Mouse (Mus musculus) kidney, adult 9 months (tissue): Measurements from ENCODE around the gene Gm20388.

Source experiments
- DNase-seq: peaks from one replicate; pipeline ENCODE4 v3.0.0; 2022

The Gm20388 gene

DNA sequence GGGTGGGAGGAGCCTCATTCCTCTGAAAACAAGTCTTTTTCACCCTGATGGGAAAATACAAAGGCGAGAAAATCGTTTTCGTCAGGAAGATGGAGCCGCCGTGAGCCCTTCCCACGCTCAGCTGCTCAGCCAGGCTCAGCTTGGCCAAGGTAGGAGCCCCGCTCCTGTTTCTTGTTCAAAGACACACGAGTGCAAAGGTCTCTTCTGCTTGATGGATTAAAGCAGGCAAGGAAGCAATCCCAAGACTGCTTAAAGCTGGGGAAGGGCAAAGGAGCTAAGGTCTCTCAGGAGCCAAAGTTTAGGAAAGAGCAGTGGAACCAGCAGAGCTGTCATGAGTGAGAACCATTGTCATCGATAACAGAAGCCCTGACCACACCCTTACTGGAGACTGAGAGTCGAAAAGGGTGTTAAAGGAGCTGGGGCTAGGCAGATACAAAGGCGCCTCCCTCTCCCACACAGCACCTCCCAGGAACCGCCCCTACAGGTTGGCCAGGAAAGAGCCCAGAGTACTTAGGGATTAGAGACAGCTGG, 3809.9 kb downstream of the Gm20388 start:
- DNase-seq: peak; percentile 26

DNA sequence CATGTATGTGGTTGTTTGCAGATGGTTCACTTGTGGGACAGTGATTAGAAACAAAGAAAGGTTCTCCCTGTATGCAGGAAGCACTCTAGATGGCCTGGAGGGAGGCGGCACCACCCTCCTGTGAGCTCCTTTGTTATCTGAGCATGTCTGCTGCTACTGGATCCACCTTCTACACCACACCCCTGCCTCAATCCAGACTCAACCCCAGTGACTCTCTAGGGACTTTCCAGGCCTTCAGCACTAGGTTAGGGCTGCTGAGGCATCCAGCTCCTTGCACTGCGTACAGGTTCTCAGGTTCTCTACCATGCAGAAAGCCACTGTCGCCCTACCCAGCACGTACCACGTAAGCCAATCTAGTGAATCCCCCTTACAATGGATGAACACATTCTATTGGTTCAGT, 3811.6 kb downstream of the Gm20388 start:
- no peak for DNase-seq

DNA sequence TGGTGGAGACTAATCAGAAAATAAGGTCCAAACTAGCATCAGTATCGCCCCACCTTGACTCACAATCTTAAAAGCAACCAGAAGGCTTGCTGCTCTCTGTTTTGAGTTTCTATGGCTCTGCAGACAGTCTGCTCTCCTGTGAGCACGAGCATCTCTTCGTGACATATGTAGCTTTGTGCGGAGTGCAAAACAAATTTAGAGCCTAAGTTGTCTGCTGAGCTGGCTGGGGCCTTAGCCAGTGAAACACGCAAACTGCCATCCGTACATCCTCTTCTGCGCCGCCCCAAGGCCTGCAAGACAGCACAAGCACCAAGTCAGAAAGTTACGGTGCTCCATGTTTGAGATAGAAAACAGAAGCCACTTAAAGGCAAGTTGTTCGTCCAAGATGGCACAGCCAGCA, 3814.1 kb downstream of the Gm20388 start:
- no peak for DNase-seq

DNA sequence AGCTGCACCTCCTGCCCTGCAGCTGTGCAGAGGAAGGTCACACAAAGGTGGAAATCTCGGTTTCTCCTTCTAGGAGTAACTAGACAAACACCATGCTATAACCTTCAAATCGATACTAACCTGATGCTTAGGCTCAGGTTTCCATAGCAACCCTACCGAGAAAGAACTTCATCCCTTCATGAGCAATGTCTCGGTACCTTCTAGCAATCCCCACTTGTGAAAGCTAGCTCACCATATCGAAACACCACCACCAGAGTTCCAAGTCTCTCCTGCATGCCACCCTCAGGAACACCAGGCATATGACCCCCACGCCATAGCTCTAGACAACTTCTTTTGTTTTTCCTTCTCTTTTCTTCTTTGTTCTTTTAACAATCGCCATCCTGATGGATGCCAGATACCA, 3814.6 kb downstream of the Gm20388 start:
- no peak for DNase-seq

GRCm38 (mm10) chr8:123726759-123727158, 3816.1 kb downstream of the Gm20388 start:
- DNase-seq: no peak

DNA sequence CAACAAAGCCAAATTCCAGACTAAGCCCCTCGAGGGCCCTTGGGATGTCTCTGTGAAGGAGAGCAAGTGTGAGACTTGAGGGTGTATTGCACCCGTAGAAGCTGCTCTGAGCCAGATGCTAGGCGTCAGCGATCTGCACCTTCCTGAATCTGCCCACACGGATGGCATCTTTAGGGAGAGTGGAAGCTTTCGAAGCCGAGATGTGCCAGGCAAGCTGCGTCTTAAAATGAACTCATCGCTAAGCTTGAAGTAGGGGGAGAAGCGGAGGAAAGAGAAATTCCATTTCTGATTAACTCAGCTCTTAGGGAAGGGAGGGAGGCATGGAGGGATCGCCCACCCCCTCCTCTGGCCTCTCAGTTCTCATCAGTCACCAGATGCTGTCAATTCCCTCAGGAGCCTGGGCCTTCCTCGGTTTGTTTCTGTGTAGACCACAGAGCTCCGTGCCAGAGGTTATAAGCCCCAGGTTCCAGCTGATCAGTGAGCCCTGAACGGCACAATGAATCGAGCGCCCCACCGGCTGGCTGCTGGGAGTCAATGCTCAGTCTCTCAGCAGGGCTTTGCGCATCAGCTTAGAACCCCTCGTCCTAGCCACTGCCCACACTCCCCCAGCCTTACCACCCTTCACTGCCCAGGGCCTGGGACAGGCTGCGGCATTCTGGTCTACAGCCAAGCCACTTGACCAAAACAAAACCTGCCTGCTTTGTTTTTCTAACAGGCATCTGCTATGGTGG, 3818.6 kb downstream of the Gm20388 start:
- peak; percentile 19 for DNase-seq

GRCm38 (mm10) chr8:123729786-123730411, 3819.3 kb downstream of the Gm20388 start:
- no peak for DNase-seq

DNA sequence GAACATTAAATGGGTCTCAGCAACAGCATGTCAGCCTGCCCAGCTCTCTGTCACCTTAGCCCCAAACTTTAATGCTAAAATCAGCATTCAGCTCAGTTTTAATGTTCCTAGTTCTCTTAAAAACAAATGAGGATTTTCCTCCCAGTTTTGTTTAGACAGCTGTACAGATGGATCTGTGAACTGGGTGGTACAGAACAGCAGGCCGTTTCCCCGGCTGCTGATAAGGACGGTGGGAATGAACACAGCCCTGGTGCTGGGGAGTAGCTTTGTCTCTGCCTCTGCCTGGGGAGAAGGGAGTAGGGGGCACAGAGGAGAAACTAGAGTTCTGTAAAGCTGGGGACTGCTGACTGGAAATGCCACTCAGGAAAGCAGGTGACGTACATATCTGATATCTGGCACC, 3821.7 kb downstream of the Gm20388 start:
- no peak for DNase-seq

GRCm38 (mm10) chr8:123734486-123734885, 3823.8 kb downstream of the Gm20388 start:
- DNase-seq: no peak

DNA sequence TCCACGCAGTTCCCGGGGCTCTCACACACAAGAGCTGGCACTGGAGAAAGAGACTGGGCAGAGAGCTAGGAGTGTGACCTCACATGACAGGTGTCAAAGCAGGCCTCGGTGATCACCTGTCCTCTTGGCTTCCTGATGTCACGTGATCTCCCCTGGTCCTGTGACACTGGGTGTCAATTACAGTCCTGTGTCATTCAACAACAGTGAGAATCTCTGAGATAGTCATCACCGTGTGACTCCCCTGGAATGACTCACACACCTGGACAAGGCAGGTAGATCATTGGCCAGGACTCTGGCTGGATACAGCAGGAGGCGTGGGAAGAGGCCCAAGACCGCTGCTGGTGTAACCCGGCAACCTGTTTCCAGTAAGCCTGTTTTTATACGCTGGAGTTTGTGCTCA, 3826.3 kb downstream of the Gm20388 start:
- peak; percentile 14 for DNase-seq

DNA sequence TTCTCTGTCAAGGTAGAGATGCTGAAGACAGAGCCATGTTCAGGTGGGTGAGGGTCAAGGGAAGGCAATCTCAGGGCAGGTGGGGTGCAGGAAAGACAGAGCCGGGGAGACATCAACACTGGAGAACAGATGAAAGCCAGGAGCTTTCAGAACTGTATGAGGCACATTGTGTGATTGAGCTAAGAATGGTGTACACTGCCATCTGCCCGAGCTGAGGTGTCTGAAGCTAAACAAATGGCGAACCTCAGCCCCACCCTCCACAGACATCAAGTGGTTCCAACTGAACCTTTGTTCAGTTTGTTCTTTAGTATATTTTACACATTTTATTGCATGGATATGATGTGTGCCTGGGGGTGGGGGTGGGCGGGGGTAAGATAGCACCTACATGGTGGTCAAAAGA, 3829.6 kb downstream of the Gm20388 start:
- DNase-seq: no peak

GRCm38 (mm10) chr8:123741232-123741631, 3830.6 kb downstream of the Gm20388 start:
- DNase-seq: no peak

- DNase-seq: no peak
Observed at GRCm38 (mm10) chr8:123746488-123746887, 3835.8 kb downstream of the Gm20388 start.

- no peak for DNase-seq
Observed at GRCm38 (mm10) chr8:123747772-123748171, 3837.1 kb downstream of the Gm20388 start.

DNA sequence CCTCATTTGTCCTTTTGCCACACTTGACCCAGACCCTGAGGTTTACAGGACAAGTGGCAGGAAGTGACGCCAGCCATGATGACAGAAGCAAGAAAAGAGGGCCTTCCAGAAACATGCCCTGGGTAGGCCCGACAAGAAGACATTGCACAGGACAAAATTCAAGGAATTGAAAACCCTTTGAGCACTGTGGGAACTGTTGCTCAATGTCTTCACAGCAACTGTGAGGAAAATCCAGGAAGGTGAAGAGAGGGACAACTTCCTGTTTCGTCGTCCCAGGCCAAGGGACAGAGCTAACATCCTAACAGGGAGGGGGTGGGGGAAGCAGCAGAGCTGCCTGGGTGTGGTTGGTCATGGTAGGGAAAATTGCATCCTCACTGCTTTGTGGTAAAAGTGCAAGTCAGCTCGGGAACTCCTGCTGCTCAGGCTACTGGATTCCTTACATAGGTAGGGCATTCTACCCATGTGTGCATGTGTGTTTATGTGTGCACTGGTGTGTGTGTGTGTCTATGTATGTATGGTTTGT, 3839.6 kb downstream of the Gm20388 start:
- DNase-seq: no peak

DNA sequence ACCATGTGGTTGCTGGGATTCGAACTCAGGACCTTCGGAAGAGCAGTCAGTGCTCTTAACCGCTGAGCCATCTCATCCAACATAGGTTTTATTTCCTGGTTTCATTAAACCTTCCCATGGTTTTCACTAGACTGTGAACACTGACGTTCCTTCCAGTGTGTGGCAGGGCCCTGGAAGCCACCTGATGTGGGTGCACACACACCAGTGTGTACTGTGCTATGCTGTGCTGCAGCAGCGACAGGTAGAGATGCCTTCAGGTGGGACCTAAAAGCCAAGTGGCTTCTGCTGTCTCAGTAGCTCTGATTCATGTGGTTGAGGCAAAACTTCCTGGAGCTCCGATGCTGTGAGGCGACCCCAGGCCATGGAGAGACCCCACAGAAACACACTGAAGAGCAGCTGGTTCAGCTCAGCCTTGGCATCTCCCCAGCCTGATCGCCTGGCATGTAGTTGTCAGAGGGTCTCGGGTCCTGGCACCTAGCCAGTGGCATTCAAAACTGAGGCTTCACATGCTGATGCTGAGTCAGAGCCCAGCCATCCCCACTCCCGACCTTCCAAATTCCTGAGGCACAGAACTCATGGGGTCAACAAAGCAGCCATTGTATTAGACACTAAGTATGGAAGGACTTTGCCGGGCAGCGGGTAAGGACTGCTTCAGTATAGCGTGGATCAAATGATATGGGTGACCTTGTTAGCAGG, 3842.3 kb downstream of the Gm20388 start:
- DNase-seq: no peak

DNA sequence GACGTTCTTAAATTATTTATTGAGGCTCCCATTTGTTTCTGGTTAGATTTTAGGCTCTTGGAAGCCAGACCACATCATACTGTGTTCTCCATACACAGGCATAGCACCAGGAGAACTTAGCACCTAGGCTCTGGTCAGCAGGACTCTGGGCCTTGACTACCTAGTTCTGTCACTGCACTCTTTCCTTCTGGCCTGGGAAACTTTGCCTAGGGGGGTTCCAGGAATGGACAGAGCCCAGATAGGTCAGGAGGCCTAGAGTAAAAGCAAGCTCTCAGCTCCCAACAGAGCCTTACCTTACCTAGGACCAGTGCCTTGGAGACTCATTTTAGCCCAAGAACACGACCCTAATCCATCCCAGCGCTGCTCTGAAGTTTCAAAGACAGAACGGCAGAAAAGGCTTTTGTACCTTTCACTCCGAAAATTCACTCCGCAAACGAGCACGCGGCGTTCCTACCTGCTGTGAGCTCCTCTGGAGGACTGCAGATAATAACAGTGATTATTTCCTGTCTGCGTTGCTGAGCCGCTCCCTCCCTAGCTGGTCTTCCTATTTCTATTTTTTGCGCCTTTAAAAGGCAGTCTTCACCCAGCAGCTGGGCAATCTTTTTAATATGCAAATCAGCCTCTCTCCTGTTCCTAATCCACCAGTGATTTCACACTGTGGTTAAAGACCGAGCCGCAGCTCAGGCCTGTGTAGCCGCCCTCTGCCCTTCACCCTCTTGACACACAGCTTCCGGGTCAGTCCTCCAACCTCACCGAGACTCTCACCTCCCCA, 3843.1 kb downstream of the Gm20388 start:
- DNase-seq: no peak

DNA sequence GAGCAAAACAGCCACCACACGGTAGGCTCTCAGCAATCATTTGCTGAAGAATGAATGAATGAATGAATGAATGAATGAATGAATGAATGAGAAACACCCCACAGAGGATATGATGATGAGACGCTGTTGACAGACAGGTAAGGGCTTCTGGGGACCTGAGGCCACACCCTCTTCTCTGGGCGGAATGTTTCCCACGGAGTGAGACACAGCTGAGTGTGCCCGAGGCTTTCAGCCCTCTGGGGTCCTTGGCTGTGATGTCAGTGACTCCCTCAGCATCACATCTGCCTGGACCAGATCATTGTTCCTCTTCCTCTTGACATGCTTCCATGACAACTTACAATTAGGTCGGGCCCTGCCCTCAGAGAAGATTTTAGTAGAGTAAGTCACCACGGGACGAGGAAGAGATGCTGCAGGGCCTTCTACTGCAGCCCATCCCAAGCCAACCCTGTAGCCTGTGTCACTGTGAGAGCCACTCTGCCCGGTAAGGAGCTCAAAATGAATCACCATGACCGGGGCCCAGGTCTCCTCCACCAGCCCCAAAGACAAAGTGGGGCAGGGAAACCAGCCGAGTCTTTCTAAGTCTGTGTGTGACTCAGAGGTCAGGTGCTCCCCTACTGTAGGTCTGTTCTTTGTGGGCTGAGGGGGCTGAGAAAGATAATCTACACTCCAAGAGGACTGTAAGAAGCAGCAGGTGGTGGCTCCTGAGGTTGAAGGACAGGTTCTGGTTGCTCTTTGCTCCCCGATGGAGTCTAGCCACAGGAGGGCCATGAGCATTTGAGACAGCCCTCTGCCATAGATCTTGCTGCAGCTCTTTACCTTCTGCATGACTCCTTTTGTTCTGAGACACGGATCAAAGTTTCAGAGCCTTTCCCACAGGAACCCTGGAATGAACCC, 3844.1 kb downstream of the Gm20388 start:
- no peak for DNase-seq

GRCm38 (mm10) chr8:123756901-123757300, 3846.3 kb downstream of the Gm20388 start:
- no peak for DNase-seq

DNA sequence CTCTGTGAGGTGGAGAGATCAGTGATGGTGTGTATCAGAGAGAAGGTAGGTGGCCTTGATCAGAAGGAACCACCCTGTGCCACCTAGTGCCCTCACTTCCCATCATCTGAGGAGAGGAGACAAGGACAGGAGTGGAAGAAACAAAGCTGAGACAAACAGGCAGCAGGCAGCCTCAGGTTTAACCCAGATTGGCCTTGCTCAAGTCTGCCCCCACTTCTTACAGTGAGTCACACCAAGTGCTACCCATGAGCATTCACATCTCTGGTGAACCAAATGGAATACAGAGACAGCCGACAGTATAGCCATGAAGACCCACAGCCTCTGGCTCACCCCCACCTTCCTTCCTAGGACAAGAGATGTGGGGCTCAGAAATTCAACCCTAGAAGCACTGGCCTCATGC, 3848.3 kb downstream of the Gm20388 start:
- DNase-seq: no peak

DNA sequence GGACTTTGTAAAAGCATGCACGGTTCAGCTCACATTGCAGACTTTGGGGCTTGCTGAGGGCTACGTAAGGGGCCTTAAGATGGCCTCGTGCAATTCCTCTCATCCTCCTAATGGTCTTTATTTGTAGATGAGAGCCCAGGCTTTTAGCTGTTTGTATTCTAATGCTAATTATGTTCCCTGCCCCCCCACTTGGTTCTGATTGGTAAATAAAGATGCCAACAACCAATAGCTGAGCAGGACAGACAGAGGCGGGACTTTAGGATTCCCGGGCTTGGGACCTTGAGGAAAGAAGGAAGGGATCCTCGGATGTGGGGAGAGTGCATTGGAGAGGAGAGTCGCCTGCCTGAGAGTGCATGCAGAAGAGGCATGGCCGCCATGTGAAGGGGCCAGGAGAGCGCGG, 3849.3 kb downstream of the Gm20388 start:
- no peak for DNase-seq

DNA sequence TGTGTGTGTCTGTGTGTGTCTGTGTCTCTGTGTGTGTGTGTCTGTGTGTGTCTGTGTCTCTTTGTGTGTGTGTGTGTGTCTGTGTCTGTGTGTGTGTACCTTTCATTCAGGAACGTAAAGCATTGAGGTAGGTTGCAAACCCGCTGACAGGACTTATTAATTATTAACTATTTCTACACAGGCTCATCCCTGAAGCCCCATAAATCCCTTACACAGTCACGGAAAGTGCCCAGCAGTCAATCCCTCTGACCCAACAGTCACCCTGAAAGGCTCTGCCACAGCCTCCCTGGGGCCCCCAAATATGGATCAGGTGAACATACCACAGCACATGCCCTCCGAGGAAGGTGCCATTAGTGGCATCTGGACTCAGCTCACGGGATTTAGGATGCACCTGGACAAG, 3849.9 kb downstream of the Gm20388 start:
- DNase-seq: no peak
